Mouse (Mus musculus) left cerebral cortex, adult 6 months (tissue): ENCODE measurements around the gene Pank4. TPM values are rescaled to one million over a fixed set of nuclear protein-coding genes. Genes with fewer than 3 reads are reported as not detected.

ENCODE experiments used
- long read RNA-seq, 2 experiments: library from polyadenylated mRNA; unstranded; transcript quantifications; one replicate each; pipeline ENCODE4 v2.0.0; 2019 to 2020
- polyA plus RNA-seq: library from polyadenylated mRNA; unstranded; fragments of <200 nt; fragmentation: Nextera tagmentation; gene quantifications from 2 replicates; pipeline ENCODE4 v1.2.3, GENCODE M21; 2021

The Pank4 gene
- polyA plus RNA-seq = 18.0 and 25.6 TPM in 2 replicates
- long read RNA-seq, experiment 1, transcript Pank4-201 (19 exons, 2,508 nt) = major isoform, 116 of 182 reads
- long read RNA-seq, experiment 1, partial matches to known transcripts = 15 of 182 reads
- long read RNA-seq, experiment 1, other reads (novel, unspliced or antisense) = 51 of 182 reads
- long read RNA-seq, experiment 2, transcript Pank4-201 (19 exons, 2,508 nt) = major isoform, 13 of 30 reads
- long read RNA-seq, experiment 2, partial matches to known transcripts = 9 of 30 reads
- long read RNA-seq, experiment 2, other reads (novel, unspliced or antisense) = 8 of 30 reads

GRCm38 (mm10) chr4:154963901-154964580, at the start of gene Pank4:
Pank4 (plus strand) TSS chr4:154964123.

GRCm38 (mm10) chr4:154928395-154929087, 35.4 kb upstream of the Pank4 start, which contains the start of gene Tnfrsf14:
Tnfrsf14 (minus strand) TSS chr4:154928563.

GRCm38 (mm10) chr4:154960690-154961225, 3.2 kb upstream of the Pank4 start, which contains the start of gene Hes5:
Hes5 (plus strand) TSS chr4:154960923.

Other genes starting within 250 kb of the Pank4 start
- gene Ttc34, start 126.7 kb upstream of the Pank4 start, polyA plus RNA-seq = 3.3 TPM in 2 replicates
- 0.80 and 1.4 TPM in 2 replicates for gene Mmel1, start 94.5 kb upstream of the Pank4 start, polyA plus RNA-seq
- 188 and 207 TPM in 2 replicates for gene Fam213b, start 65.0 kb upstream of the Pank4 start, polyA plus RNA-seq
- gene Tnfrsf14, start 35.6 kb upstream of the Pank4 start, polyA plus RNA-seq = 0.34 and 1.1 TPM in 2 replicates
- gene Hes5, start 3.2 kb upstream of the Pank4 start, polyA plus RNA-seq = 45.2 and 84.2 TPM in 2 replicates
- gene Plch2, start 92.7 kb downstream of the Pank4 start, polyA plus RNA-seq = 11.6 and 12.0 TPM in 2 replicates
- gene Pex10, start 102.9 kb downstream of the Pank4 start, polyA plus RNA-seq = 11.3 and 14.4 TPM in 2 replicates
- 173 and 208 TPM in 2 replicates for gene Rer1, start 122.3 kb downstream of the Pank4 start, polyA plus RNA-seq
- 3.2 and 3.6 TPM in 2 replicates for gene Morn1, start 122.5 kb downstream of the Pank4 start, polyA plus RNA-seq